Mouse (Mus musculus): Measurements from ENCODE around the gene Ugdh. TPM values are rescaled to one million over a fixed set of nuclear protein-coding genes. Genes with fewer than 3 reads are reported as not detected.
A peak's percentile ranks its signal among the peaks of the same experiment; 100 is the strongest.

Ugdh gene
- polyA plus RNA-seq, 1 experiment, result 0.05 TPM

- Histone ChIP-seq H3K4me1 (ENCODE audit: control insufficient read depth) (peaks cover 50% of the 10 kb centered on the region), H3K9me3 (ENCODE audit: control insufficient read depth, low read length) (no peaks in the 10 kb centered on the region), H3K36me3 (ENCODE audit: control insufficient read depth) (peaks cover 11% of the 10 kb centered on the region), H3K27me3 (ENCODE audit: control insufficient read depth) (no peaks in the 10 kb centered on the region), H3K4me3 (replicated peaks) (no peak overlapping the region)
- TF ChIP-seq GATA1 (IDR thresholded peaks at IDR 0.05; ENCODE audit: low read length) (no peak), TAL1 (IDR thresholded peaks at IDR 0.05; ENCODE audit: low read length) (no peak)
Observed at GRCm38 (mm10) chr5:65419136-65419535, 16.6 kb downstream of the Ugdh start.

- Histone ChIP-seq H3K4me3 (replicated peaks) (peak overlapping the region; percentile 54), H3K27me3 (ENCODE audit: control insufficient read depth) (no peaks in the 10 kb centered on the region), H3K4me1 (ENCODE audit: control insufficient read depth) (peaks cover 47% of the 10 kb centered on the region), H3K36me3 (ENCODE audit: control insufficient read depth) (peaks cover 17% of the 10 kb centered on the region), H3K9me3 (ENCODE audit: control insufficient read depth, low read length) (no peaks in the 10 kb centered on the region)
- TF ChIP-seq GATA1 (IDR thresholded peaks at IDR 0.05; ENCODE audit: low read length) (no peak; the same call in 1 of the 2 replicates), TAL1 (IDR thresholded peaks at IDR 0.05; ENCODE audit: low read length) (no peak)
Observed at GRCm38 (mm10) chr5:65415653-65416458, 19.9 kb downstream of the Ugdh start.

- TF ChIP-seq GATA1 (IDR thresholded peaks at IDR 0.05; ENCODE audit: low read length), result no peak
- TF ChIP-seq TAL1 (IDR thresholded peaks at IDR 0.05; ENCODE audit: low read length), result no peak
- Histone ChIP-seq H3K9me3 (ENCODE audit: control insufficient read depth, low read length) (no peaks in the 10 kb centered on the region), H3K4me1 (ENCODE audit: control insufficient read depth) (no peaks in the 10 kb centered on the region), H3K4me3 (replicated peaks) (no peak overlapping the region), H3K27me3 (ENCODE audit: control insufficient read depth) (no peaks in the 10 kb centered on the region), H3K36me3 (ENCODE audit: control insufficient read depth) (peaks cover 74% of the 10 kb centered on the region)
Observed at GRCm38 (mm10) chr5:65407989-65408388, 27.8 kb downstream of the Ugdh start.

- Histone ChIP-seq H3K9me3 (ENCODE audit: control insufficient read depth, low read length) (no peaks in the 10 kb centered on the region), H3K36me3 (ENCODE audit: control insufficient read depth) (peaks cover 91% of the 10 kb centered on the region), H3K4me1 (ENCODE audit: control insufficient read depth) (peaks cover 2% of the 10 kb centered on the region; the same call in 1 of the 2 replicates), H3K4me3 (replicated peaks) (no peak overlapping the region), H3K27me3 (ENCODE audit: control insufficient read depth) (no peaks in the 10 kb centered on the region)
- TF ChIP-seq GATA1 (IDR thresholded peaks at IDR 0.05; ENCODE audit: low read length) (no peak), TAL1 (IDR thresholded peaks at IDR 0.05; ENCODE audit: low read length) (no peak)
Observed at GRCm38 (mm10) chr5:65401251-65401994, 34.3 kb downstream of the Ugdh start.

GRCm38 (mm10) chr5:65394425-65394824 lies 41.3 kb downstream of the Ugdh start:
- Histone ChIP-seq H3K4me3 (replicated peaks) (no peak overlapping the region), H3K4me1 (ENCODE audit: control insufficient read depth) (peaks cover 26% of the 10 kb centered on the region), H3K27me3 (ENCODE audit: control insufficient read depth) (no peaks in the 10 kb centered on the region), H3K36me3 (ENCODE audit: control insufficient read depth) (peaks cover 72% of the 10 kb centered on the region), H3K9me3 (ENCODE audit: control insufficient read depth, low read length) (no peaks in the 10 kb centered on the region)
- TF ChIP-seq TAL1 (IDR thresholded peaks at IDR 0.05; ENCODE audit: low read length), result no peak
- no peak for TF ChIP-seq GATA1 (IDR thresholded peaks at IDR 0.05; ENCODE audit: low read length)

DNA sequence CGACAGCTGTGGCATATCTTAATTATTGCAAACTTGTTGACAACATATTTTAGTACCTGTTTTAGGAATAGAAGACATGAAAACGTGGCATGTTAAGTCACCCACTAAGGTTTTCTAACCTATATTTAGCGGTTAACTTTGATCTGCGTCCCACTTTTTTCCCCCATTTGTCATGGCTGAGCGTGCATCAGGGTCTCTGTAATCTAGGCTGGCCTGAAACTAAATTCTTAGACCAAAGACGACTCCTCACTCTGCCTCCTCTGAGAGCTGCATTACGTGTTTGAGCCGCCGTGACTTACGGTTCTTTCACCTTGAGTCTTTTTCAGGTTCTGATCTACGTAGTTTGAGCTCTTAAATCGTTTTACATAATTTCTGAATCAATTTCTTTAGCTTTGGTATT lies 44.0 kb downstream of the Ugdh start:
- H3K27me3 ChIP-seq (ENCODE audit: control insufficient read depth), result no peaks in the 10 kb centered on the region
- H3K4me1 ChIP-seq (ENCODE audit: control insufficient read depth), result peaks cover 37% of the 10 kb centered on the region
- no peaks in the 10 kb centered on the region for H3K9me3 ChIP-seq (ENCODE audit: control insufficient read depth, low read length)
- peak overlapping the region; percentile 85 for H3K4me3 ChIP-seq (replicated peaks)
- TF ChIP-seq TAL1 (IDR thresholded peaks at IDR 0.05; ENCODE audit: low read length) (no peak), GATA1 (IDR thresholded peaks at IDR 0.05; ENCODE audit: low read length) (no peak)
- peaks cover 75% of the 10 kb centered on the region for H3K36me3 ChIP-seq (ENCODE audit: control insufficient read depth)

GRCm38 (mm10) chr5:65390648-65391644 lies 44.8 kb downstream of the Ugdh start, which contains the start of the genes Rpl9 and Lias:
Gene Rpl9 (minus strand): TSS chr5:65391444.
Gene Lias (plus strand): TSS chr5:65391497.
- H3K4me1 ChIP-seq (ENCODE audit: control insufficient read depth), result peaks cover 37% of the 10 kb centered on the region
- H3K9me3 ChIP-seq (ENCODE audit: control insufficient read depth, low read length), result no peaks in the 10 kb centered on the region
- H3K27me3 ChIP-seq (ENCODE audit: control insufficient read depth), result no peaks in the 10 kb centered on the region
- H3K36me3 ChIP-seq (ENCODE audit: control insufficient read depth), result peaks cover 71% of the 10 kb centered on the region
- TF ChIP-seq TAL1 (IDR thresholded peaks at IDR 0.05; ENCODE audit: low read length) (no peak), GATA1 (IDR thresholded peaks at IDR 0.05; ENCODE audit: low read length) (no peak)
- peak within 1 kb of the TSS; percentile 85 for H3K4me3 ChIP-seq (replicated peaks)

DNA sequence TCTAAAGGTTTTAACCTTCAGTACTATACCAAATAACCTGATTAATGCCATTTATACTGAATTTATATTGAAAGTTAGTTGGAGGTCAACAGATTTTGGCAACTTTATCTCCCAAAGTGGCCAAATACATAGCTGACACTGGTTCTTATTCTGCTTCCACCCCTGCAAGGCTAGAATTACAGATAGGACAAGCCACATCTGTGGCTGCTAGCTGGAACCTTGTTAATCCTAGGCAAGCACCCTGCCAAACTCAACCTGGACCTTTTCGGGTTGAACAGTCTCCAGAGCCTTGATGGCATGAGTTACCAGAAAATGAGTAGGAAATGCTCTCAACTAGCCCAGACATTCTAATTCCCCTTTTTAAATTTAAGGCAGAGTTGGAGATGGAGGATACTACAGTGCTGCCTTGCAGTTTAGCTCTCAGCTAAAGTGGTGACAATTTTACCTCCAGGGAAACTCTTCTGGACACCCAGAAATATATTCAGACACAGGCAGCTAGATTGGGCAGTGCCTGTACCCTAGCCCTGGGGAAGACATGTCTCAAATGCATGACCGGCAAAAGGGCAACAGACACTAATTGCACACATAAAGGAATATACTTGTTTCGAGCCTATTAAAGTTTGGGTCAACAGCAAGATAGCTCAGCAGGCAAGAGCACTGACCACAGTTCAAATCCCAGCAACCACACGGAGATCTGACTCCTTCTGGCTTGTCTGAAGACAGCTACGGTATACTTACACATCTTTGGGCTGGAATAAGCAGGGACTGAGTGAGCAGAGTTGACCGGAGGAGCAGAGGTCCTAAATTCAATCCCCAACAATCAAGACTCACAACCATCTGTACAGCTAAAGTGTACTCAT lies 48.5 kb downstream of the Ugdh start:
- TF ChIP-seq GATA1 (IDR thresholded peaks at IDR 0.05; ENCODE audit: low read length) (no peak), TAL1 (IDR thresholded peaks at IDR 0.05; ENCODE audit: low read length) (no peak)
- no peaks in the 10 kb centered on the region for H3K9me3 ChIP-seq (ENCODE audit: control insufficient read depth, low read length)

More for the DNA sequence above, 48.5 kb downstream of the Ugdh start:
- Histone ChIP-seq H3K4me3 (replicated peaks) (no peak overlapping the region), H3K27me3 (ENCODE audit: control insufficient read depth) (no peaks in the 10 kb centered on the region), H3K4me1 (ENCODE audit: control insufficient read depth) (peaks cover 25% of the 10 kb centered on the region), H3K36me3 (ENCODE audit: control insufficient read depth) (peaks cover 47% of the 10 kb centered on the region)

All from erythroblast, embryonic 14.5 days (primary cell).